Mouse (Mus musculus) hindbrain, embryonic 15.5 days (tissue): ENCODE data around the gene Pcp4. TPM values are rescaled to one million over a fixed set of nuclear protein-coding genes. Genes with fewer than 3 reads are reported as not detected.

ENCODE experiments used
- ATAC-seq: fragments of 200-750 bp; cut with Nextera tagmentation; 2 replicates; pipeline ENCODE4 v1.8.0; 2017; ENCODE audit warnings: low read depth, moderate number of reproducible peaks, moderate TSS enrichment; ENCODE audit not compliant: low FRiP score
- H3K27ac ChIP-seq: fragments of 300-500 bp; sonication (generic); replicated peaks from 2 replicates; pipeline ENCODE4 v1.5.1; 2015; ENCODE audit warnings: mild to moderate bottlenecking, inconsistent platforms
- H3K27me3 ChIP-seq: fragments of 300-500 bp; sonication (generic); 2 replicates; pipeline ENCODE4 v1.6.1; 2015; ENCODE audit warnings: control low read depth, inconsistent platforms
- H3K36me3 ChIP-seq: fragments of 300-500 bp; sonication (generic); 2 replicates; pipeline ENCODE4 v1.6.1; 2015; ENCODE audit warnings: control low read depth, inconsistent platforms
- H3K4me1 ChIP-seq: fragments of 300-500 bp; sonication (generic); replicated peaks from 2 replicates; pipeline ENCODE4 v1.6.1; 2015; ENCODE audit warnings: control low read depth, inconsistent platforms
- H3K4me2 ChIP-seq: fragments of 300-500 bp; sonication (generic); 2 replicates; pipeline ENCODE4 v1.6.1; 2015; ENCODE audit warnings: moderate library complexity, mild to moderate bottlenecking, inconsistent platforms
- H3K4me3 ChIP-seq: fragments of 300-500 bp; sonication (generic); 2 replicates; pipeline ENCODE4 v1.5.1; 2015; ENCODE audit warnings: mild to moderate bottlenecking, inconsistent platforms
- H3K9ac ChIP-seq: fragments of 300-500 bp; sonication (generic); 2 replicates; pipeline ENCODE4 v1.6.1; 2015; ENCODE audit warnings: inconsistent platforms
- H3K9me3 ChIP-seq: fragments of 300-500 bp; sonication (generic); 2 replicates; pipeline ENCODE4 v1.6.1; 2016; ENCODE audit warnings: control low read depth, inconsistent platforms
- WGBS: fragments of 180-500 bp; shearing (Covaris S2); methylation state at CpG from one replicate; pipeline ENCODE4 v1.1.7; 2015; 5-methylcytosine and 5-hydroxymethylcytosine counted together
- polyA plus RNA-seq: library from polyadenylated mRNA; unstranded; fragments of >200 nt; fragmentation: Nextera tagmentation; extraction: Ambion mirVana; gene quantifications from 2 replicates; pipeline ENCODE4 v1.2.1, GENCODE M21; 2015

Pcp4 gene
- polyA plus RNA-seq, 1 experiment from 2014 or later, result 457 TPM

- Histone ChIP-seq H3K4me1 (0 out of 2 replicates have a peak, but pooled peaks cover under 1% of the 10 kb centered on the region), H3K4me3 (no peak overlapping the region), H3K9me3 (no peaks in the 10 kb centered on the region), H3K36me3 (no peaks in the 10 kb centered on the region), H3K27ac (no peak overlapping the region), H3K27me3 (no peaks in the 10 kb centered on the region), H3K4me2 (no peak overlapping the region), H3K9ac (no peak overlapping the region)
- 88% methylated on average over 4 of the region's 4 CpGs for WGBS
- ATAC-seq, result no peak
Measured at GRCm38 (mm10) chr16:96535271-96535670, 67.9 kb downstream of the Pcp4 start.

GRCm38 (mm10) chr16:96536426-96536825 is 69.0 kb downstream of the Pcp4 start:
- Histone ChIP-seq H3K9ac (no peak overlapping the region), H3K4me3 (no peak overlapping the region), H3K27ac (no peak overlapping the region), H3K9me3 (no peaks in the 10 kb centered on the region), H3K4me2 (no peak overlapping the region), H3K4me1 (no peaks in the 10 kb centered on the region), H3K36me3 (no peaks in the 10 kb centered on the region), H3K27me3 (no peaks in the 10 kb centered on the region)
- ATAC-seq, result no peak

DNA sequence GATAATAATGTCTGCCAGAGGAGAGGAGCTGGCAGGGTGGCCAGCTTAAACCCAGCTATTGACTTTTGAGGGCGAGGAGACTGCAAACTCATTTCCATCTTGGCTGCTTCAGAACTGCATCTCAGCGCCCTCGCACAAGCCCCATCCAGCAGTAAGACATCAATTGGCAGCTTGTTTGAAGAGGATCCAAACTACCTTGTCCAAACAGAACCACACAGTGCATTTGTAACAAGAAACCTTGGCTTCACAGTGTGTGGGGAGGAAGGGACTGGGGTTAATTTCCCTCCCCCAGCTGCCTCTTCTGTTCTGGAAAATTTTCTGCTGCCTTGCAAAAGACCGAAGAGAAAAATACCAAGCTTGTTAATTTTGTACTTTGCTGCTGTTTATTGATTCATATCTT is 71.7 kb downstream of the Pcp4 start:
- Histone ChIP-seq H3K27ac (no peak overlapping the region), H3K9me3 (no peaks in the 10 kb centered on the region), H3K4me3 (no peak overlapping the region), H3K9ac (no peak overlapping the region), H3K36me3 (no peaks in the 10 kb centered on the region), H3K27me3 (no peaks in the 10 kb centered on the region), H3K4me1 (no peaks in the 10 kb centered on the region), H3K4me2 (no peak overlapping the region)
- no peak for ATAC-seq
- 75% methylated on average over 4 of the region's 4 CpGs for WGBS

- Histone ChIP-seq H3K36me3 (no peaks in the 10 kb centered on the region), H3K9ac (no peak overlapping the region), H3K27ac (no peak overlapping the region), H3K9me3 (no peaks in the 10 kb centered on the region), H3K4me1 (no peaks in the 10 kb centered on the region), H3K4me3 (no peak overlapping the region), H3K4me2 (no peak overlapping the region), H3K27me3 (no peaks in the 10 kb centered on the region)
- no peak for ATAC-seq
- 66% methylated on average over 2 of the region's 2 CpGs for WGBS
Measured at GRCm38 (mm10) chr16:96541056-96541455, 73.7 kb downstream of the Pcp4 start.

- WGBS, result 61% methylated on average over 2 of the region's 2 CpGs
- Histone ChIP-seq H3K4me3 (no peak overlapping the region), H3K9ac (no peak overlapping the region), H3K27ac (no peak overlapping the region), H3K9me3 (no peaks in the 10 kb centered on the region), H3K36me3 (no peaks in the 10 kb centered on the region), H3K27me3 (no peaks in the 10 kb centered on the region), H3K4me2 (no peak overlapping the region), H3K4me1 (0 out of 2 replicates have a peak, but pooled peaks cover 5% of the 10 kb centered on the region)
- no peak for ATAC-seq
Measured at GRCm38 (mm10) chr16:96552680-96553079, 85.3 kb downstream of the Pcp4 start.

DNA sequence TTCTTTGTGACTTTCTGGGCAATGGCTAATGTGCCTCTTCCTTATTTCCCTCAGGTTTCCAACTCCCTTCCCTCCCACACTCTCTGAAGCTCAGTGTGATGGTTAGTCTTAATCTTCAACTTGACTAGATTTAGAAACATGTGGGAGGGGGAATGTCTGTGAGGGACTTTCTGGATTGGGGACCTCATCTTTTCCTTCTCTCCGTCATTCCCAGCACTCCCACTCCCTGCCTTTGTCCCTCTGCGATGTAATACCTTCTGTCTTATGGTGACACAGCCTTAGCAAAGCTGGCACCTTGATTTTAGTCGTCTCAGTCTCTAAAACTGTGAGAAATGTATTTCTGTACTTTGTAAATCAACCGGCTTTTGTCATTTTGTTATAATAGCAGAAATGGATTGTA is 88.0 kb downstream of the Pcp4 start:
- Histone ChIP-seq H3K9me3 (no peaks in the 10 kb centered on the region), H3K27me3 (no peaks in the 10 kb centered on the region), H3K4me3 (no peak overlapping the region), H3K4me1 (no peaks in the 10 kb centered on the region), H3K9ac (no peak overlapping the region), H3K36me3 (no peaks in the 10 kb centered on the region), H3K4me2 (no peak overlapping the region), H3K27ac (no peak overlapping the region)
- ATAC-seq, result no peak
- 83% methylated on average over 4 of the region's 4 CpGs for WGBS

GRCm38 (mm10) chr16:96556621-96557020 is 89.2 kb downstream of the Pcp4 start:
- Histone ChIP-seq H3K9ac (no peak overlapping the region), H3K27me3 (no peaks in the 10 kb centered on the region), H3K4me2 (no peak overlapping the region), H3K36me3 (no peaks in the 10 kb centered on the region), H3K4me1 (no peaks in the 10 kb centered on the region), H3K9me3 (no peaks in the 10 kb centered on the region), H3K27ac (no peak overlapping the region), H3K4me3 (no peak overlapping the region)
- WGBS, result 61% methylated on average over 3 of the region's 3 CpGs
- ATAC-seq, result no peak

DNA sequence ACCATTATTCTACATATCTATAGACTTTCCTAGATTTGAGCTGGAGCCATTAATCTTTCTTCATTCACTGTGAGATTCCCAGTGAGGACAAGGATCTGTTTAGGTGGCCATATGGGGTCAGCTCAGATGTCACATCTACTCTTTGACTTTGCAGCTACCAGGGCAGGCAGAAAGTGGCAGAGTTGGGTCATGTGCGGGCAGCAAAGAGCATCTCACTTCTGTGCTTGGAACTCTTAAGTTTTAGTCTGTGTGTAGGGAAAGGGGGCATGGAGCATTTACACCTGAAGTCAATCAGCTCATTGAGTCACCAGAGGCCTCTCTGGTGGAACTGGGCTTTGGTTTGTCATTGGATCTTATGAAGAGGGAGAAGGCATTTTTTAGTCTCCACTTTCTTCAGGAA is 90.9 kb downstream of the Pcp4 start:
- Histone ChIP-seq H3K36me3 (no peaks in the 10 kb centered on the region), H3K9ac (no peak overlapping the region), H3K9me3 (no peaks in the 10 kb centered on the region), H3K27ac (no peak overlapping the region), H3K4me3 (no peak overlapping the region), H3K4me1 (no peaks in the 10 kb centered on the region), H3K4me2 (no peak overlapping the region), H3K27me3 (no peaks in the 10 kb centered on the region)
- WGBS, result 96% methylated on average over 1 of the region's 1 CpGs
- ATAC-seq, result no peak

- Histone ChIP-seq H3K4me3 (no peak overlapping the region), H3K4me1 (peaks cover 8% of the 10 kb centered on the region), H3K27ac (no peak overlapping the region), H3K27me3 (no peaks in the 10 kb centered on the region), H3K9ac (no peak overlapping the region), H3K4me2 (no peak overlapping the region), H3K36me3 (no peaks in the 10 kb centered on the region), H3K9me3 (no peaks in the 10 kb centered on the region)
- no peak for ATAC-seq
Measured at GRCm38 (mm10) chr16:96559796-96560195, 92.4 kb downstream of the Pcp4 start.

DNA sequence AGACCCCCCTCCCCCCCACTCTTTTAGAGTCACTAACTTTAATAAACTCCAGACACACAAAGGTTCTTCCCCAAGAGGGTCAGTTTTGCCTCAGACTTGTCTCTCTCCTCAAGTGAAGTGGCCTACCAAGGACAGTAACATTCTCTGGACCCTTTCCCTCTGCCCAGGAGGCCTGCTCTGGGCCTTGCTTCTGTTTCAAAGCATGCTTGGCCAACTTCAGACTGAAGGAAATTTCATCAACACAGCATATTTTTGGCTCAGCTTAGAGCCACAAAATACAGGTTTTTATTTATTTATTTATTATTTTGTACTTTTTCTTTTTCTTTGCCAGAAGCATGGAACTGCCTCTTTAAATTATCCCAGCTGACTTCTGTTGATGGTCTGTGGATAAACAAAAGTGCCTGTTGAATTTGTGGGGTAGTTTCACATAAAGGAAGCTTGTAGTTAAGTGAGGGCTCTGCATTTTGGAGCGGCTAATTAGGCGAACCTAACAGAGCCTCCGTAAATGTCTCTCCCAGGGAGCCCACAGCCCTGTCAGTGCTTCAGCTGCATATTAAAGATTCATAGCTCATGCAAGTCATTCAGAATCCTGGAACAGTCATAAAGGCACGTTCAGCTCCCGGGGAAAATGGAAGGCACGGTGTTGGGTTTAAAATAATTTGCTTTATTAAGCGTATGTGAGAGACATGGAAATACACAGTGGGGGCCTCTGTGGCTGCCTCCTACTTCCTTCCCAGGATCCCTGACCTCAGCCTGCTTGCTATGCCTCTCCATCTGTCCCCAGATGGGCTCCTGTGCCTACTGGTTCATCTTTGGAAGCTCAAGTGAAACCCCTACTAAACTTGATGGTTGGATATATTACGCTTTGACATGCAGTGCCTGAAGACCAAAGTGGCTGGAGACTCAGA is 96.2 kb downstream of the Pcp4 start:
- WGBS, result 25% methylated on average over 8 of the region's 8 CpGs
- no peaks in the 10 kb centered on the region for H3K27me3 ChIP-seq
- no peaks in the 10 kb centered on the region for H3K9me3 ChIP-seq
- peaks cover 8% of the 10 kb centered on the region for H3K4me1 ChIP-seq
- no peak overlapping the region for H3K4me2 ChIP-seq
- no peak overlapping the region for H3K4me3 ChIP-seq
- ATAC-seq, result peak; percentile 82
- H3K9ac ChIP-seq, result no peak overlapping the region
- peak overlapping the region; percentile 71 for H3K27ac ChIP-seq
- no peaks in the 10 kb centered on the region for H3K36me3 ChIP-seq

GRCm38 (mm10) chr16:96567428-96567827 is 100.0 kb downstream of the Pcp4 start:
- no peak overlapping the region for H3K9ac ChIP-seq
- no peak overlapping the region for H3K4me3 ChIP-seq
- H3K4me2 ChIP-seq, result no peak overlapping the region
- no peaks in the 10 kb centered on the region for H3K27me3 ChIP-seq
- no peaks in the 10 kb centered on the region for H3K36me3 ChIP-seq
- 48% methylated on average over 3 of the region's 3 CpGs for WGBS
- no peaks in the 10 kb centered on the region for H3K9me3 ChIP-seq
- ATAC-seq, result no peak
- H3K4me1 ChIP-seq, result peaks cover 8% of the 10 kb centered on the region
- no peak overlapping the region for H3K27ac ChIP-seq
